Mouse (Mus musculus): ENCODE results near the gene Rpl22l1. TPM values are rescaled to one million over a fixed set of nuclear protein-coding genes. Genes with fewer than 3 reads are reported as not detected.
A peak's percentile ranks its signal among the peaks of the same experiment; 100 is the strongest.
"Not testable (repeated sequence)": the region's sequence is repeated elsewhere in the genome, so short reads cannot be mapped to it uniquely, and the experiment has no call there.

Rpl22l1 gene
- total RNA-seq (2015) = 915 and 1,007 TPM in 2 replicates
- total RNA-seq (2017) = 102 and 149 TPM in 2 replicates

DNA sequence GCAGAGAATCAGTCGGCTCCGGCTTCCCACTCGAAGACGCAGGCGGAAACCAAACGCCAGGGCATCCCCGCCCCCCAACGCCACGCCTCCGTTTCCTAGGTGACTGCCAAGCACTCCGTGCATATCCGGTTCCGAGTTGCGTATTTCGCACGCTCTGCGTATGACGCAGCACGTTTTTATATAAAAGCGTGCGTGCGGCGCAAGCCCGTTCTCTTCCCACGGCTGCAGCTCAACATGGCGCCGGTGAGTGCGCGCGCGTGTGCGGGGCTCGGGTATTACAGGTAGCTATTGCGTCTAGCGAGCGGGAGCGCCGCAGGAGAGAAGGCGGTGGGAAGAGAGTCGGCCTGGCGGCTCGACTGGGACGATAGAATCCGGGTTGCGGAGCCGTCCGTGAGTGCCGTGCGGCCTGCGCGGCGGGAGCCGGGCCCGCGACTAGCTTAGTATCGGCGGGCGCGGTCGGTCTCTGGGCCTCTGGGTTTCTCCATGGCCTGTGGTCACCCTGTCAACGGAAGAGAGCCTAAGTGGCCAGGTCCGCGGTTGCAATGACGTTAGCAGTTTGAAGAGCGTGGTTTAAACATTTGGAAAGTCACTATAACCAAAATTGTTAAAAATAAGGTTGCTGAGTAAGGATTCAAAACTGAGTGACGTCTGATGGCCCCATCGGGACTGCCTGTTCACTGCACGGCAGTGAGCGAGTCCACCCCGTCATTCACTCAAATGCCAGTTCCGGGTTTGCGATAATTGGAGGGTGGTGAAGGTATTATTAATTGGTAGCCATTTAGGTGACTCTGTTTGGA lies at the start of gene Rpl22l1:
TSS of gene Rpl22l1 (plus strand) at position 136 of the 797 bp plus-strand sequence.
- ATAC-seq (replicated peaks; ENCODE audit: poor library complexity) = peak; percentile 94

DNA sequence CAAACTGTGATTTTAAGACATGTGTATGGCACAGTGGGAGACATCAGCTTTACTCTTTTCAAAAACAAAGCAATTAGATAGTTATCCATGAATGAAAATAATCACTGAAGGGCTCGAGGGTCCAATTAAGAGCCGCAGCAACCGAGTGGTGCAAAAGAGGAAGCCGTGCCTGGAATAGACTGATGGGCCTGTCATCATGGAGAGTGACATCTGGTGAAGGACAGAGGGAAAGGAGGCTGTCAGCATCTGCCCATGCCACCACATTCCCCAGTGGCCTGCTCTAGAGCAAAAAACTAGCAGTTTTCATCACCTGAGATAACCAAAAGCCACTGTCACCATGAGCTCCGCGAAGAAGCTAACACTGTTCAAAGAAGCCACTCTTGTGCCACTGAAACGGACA lies 49.8 kb upstream of the Rpl22l1 start:
- no peak for ATAC-seq (replicated peaks; ENCODE audit: poor library complexity)

DNA sequence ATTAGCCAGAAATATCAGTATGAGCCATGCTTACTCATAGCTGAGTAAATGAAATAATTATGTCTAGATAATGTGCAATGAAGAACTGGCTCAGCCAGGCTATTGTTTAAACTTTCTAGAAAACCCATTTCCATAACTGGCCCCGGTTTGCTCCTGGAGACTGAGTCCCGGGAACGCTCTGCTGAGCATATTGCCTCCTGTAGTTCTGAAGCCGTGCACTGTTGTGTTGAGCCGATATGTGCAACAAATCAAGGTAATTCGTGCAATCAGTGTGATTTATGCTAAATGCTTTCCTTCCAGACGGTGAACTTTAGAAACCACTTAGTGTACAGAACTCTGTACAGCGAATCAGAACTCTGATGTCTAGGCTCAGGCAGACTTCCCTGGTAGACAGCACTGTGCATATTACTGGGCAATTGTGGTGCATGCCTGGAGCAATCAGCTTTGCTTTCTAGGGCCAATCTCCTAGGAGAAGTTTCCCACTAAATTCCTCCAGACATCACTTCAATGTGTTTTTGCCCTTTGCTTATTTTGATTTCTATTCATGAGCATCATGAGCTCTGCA lies 43.9 kb upstream of the Rpl22l1 start:
- ATAC-seq (replicated peaks; ENCODE audit: poor library complexity) = no peak

- ATAC-seq (replicated peaks; ENCODE audit: poor library complexity) = no peak
These were observed 38.3 kb upstream of the Rpl22l1 start for GRCm38 (mm10) chr3:28766935-28767334.

- no peak for ATAC-seq (replicated peaks; ENCODE audit: poor library complexity)
These were observed 37.0 kb upstream of the Rpl22l1 start for GRCm38 (mm10) chr3:28768222-28768621.

DNA sequence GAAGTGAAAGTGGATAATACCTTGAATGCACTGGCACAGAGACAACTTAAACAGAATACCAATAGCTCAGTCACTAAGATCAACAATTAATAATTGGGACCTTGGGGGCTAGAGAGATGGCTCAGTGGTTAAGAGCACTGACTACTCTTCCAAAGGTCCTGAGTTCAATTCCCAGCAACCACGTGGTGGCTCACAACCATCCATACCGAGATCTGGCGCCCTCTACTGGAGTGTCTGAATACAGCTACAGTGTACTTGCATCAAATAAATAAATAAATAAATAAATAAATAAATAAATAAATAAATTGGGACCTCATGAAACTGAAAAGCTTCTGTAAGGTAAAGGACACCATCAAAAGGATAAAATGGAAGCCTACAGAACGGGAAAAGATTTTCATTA lies 32.3 kb upstream of the Rpl22l1 start:
- not testable (repeated sequence) for ATAC-seq (replicated peaks; ENCODE audit: poor library complexity)

DNA sequence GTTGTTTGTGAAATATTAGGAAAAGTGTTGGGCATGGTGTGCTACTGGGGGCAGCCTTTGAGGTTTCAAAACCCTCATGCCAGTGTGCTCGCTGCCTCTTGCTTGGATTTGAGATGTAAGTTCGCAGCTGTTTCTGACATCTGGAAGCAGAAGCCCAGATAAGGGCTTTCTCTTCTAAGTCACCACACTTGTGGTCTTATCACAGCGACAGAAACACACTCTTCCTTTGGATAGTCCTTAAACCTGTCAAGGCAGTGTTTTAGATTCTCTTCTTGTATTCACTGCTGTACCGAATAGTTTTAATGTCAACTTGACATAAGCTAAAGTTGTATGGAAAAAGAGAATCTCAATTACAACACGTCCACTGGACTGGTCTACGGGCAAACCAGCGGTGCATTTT lies 29.9 kb upstream of the Rpl22l1 start:
- peak; percentile 81 for ATAC-seq (replicated peaks; ENCODE audit: poor library complexity)

DNA sequence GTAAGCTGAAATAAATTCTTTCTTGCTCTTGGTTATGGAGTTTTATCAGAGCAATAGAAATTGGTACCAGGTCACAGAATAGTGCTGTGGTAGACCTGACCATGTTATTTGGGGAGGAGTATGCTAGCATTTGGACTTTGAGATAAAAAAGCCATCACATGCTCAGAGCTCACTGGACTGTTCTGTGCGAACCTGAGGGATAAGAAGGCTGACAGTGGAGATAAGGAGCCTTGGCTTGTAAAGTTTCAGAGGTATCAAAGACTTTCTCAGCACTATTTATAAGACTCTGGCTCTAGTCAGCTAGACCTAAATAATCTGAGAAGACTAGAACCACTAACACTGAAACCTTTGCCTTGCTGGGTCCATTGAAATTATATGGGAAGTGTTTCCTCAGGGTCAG lies 29.3 kb upstream of the Rpl22l1 start:
- ATAC-seq (replicated peaks; ENCODE audit: poor library complexity) = peak; percentile 65

DNA sequence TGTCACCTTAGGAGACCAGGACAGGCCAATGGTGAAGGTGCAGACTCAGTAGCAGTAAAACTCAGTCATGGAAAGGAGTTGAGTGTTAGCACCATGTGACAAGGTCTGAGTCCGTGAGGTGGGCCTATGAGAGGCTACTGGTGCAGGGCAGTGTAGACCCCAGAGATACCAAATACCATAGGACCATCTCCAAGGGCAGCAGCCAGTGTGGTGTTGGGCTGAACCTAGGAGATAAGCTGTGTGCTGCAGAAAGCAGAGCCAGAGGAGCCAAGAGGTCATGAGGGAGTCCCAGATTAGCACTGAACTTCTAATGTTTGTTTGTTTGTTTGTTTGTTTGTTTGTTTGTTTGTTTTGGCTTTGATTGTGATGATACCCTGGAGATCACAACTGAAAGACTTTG lies 28.7 kb upstream of the Rpl22l1 start:
- ATAC-seq (replicated peaks; ENCODE audit: poor library complexity) = peak; percentile 17

- no peak; the same call in 1 of the 2 replicates for ATAC-seq (replicated peaks; ENCODE audit: poor library complexity)
These were observed 24.7 kb upstream of the Rpl22l1 start for GRCm38 (mm10) chr3:28780511-28780910.

GRCm38 (mm10) chr3:28780994-28781393 lies 24.2 kb upstream of the Rpl22l1 start, which contains the start of gene Eif5a2:
Gene Eif5a2, plus strand, starts transcription at chr3:28781276.
- ATAC-seq (replicated peaks; ENCODE audit: poor library complexity) = peak; percentile 94

- peak; percentile 1; the same call in 1 of the 2 replicates for ATAC-seq (replicated peaks; ENCODE audit: poor library complexity)
These were observed 23.8 kb upstream of the Rpl22l1 start for GRCm38 (mm10) chr3:28781422-28781821.

DNA sequence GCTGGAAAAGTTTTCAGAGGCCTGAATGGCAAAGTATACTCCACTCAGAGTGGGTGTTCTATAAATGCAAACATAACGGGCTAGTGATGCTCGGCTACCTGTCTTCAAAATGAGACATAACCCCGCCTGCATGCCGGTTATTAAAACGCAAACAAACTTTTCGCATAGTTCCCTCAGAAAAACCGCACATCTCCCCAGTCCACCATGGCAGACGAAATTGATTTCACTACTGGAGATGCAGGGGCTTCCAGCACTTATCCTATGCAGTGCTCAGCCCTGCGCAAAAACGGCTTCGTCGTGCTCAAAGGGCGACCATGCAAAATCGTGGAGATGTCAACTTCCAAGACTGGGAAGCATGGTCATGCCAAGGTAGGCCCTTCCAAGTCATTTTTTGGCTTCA lies 23.4 kb upstream of the Rpl22l1 start:
- ATAC-seq (replicated peaks; ENCODE audit: poor library complexity) = no peak

DNA sequence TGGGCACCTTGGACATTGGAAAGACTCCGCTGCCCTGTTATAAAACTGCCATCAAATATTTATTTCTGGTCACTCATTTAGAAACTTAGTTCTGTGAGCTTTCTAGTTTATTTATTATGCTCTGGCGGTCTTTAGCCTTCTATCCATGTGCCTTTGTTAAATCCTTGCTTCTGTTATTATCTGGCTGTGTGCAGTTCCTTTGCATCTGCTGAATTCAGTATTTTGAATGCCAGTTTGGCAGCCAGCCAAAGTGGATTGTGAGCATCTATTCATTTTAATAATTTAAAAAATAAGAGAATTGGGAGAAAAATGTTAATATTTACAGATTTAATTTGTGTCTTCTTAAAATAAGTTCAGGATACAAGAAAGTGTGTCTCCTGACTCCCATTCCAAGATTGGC lies 21.1 kb upstream of the Rpl22l1 start:
- ATAC-seq (replicated peaks; ENCODE audit: poor library complexity) = no peak

DNA sequence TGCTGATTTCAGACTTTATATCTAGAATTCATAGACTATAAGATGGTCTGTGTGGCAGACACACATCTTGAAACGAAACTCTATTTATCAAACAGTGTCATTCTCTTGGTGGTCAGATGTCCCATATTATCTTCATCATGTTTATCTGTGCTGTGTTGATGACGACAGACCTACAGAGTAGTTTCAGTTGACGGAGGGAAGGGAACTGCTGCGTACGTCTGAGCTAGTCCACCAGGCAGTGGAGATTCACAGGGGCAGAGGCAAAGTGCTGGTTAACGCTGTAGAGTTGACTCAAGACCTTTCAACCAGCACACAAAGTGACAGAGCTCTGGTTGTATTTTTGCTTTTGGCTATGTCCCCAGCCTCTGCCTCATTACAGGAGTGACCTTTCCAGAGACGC lies 10.4 kb upstream of the Rpl22l1 start:
- ATAC-seq (replicated peaks; ENCODE audit: poor library complexity) = 0 out of 2 replicates have a peak, but pooled peaks have one; percentile 20

GRCm38 (mm10) chr3:28808039-28808643 lies 2.9 kb downstream of the Rpl22l1 start:
- no peak for ATAC-seq (replicated peaks; ENCODE audit: poor library complexity)

GRCm38 (mm10) chr3:28811441-28811840 lies 6.2 kb downstream of the Rpl22l1 start:
- no peak for ATAC-seq (replicated peaks; ENCODE audit: poor library complexity)

GRCm38 (mm10) chr3:28814361-28814760 lies 9.1 kb downstream of the Rpl22l1 start:
- peak; percentile 95 for ATAC-seq (replicated peaks; ENCODE audit: poor library complexity)

DNA sequence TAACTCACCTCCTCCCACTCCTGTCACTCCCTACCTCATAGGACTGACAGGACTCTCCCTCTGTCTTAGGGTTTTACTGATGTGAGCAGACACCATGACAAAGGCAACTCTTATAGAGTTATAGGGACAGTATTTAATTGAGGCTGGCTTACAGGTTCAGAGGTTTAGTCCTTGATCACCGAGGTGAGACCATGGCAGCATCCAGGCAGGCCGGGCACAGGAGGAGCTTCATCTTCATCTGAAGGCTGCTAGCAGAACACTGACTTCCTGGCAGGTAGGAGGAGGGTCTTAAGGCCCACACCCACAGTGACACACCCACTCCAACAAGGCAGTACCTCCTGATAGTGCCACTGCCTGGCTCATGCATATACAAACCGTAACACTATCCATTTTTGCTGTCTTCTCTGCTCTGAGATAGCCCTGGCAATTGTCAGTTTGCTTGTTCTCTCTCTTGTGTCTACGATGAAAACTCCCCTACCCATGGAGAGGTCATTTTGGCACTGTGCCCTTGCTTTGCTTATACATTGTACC lies 10.8 kb downstream of the Rpl22l1 start:
- ATAC-seq (replicated peaks; ENCODE audit: poor library complexity) = no peak

DNA sequence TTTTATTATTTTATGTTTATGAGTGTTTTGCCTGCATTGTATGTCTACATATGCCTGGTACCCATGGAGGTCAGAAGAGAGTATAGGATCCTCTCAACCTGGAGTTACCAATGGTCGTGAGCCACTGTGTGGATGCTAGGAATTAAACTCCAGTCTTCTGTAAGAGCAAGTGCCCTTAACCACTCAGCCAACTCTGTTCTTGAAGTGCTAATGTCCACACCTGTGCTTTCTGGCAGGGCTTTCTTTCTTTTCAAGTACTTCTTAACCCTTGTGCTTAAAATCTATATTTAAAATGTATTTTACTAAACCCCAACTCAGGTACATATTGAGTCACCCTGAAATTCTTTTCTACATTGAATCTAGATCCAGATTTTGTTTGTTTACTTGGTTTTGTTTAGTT lies 21.0 kb downstream of the Rpl22l1 start:
- ATAC-seq (replicated peaks; ENCODE audit: poor library complexity) = no peak

- no peak for ATAC-seq (replicated peaks; ENCODE audit: poor library complexity)
These were observed 22.4 kb downstream of the Rpl22l1 start for GRCm38 (mm10) chr3:28827605-28828004.

- ATAC-seq (replicated peaks; ENCODE audit: poor library complexity) = no peak
These were observed 24.2 kb downstream of the Rpl22l1 start for GRCm38 (mm10) chr3:28829454-28829853.
